Mouse (Mus musculus): ENCODE data around the gene Dpyd. TPM values are rescaled to one million over a fixed set of nuclear protein-coding genes. Genes with fewer than 3 reads are reported as not detected.

Dpyd gene
- polyA plus RNA-seq, 1 experiment from 2014 or later, result 4.7 TPM

DNA sequence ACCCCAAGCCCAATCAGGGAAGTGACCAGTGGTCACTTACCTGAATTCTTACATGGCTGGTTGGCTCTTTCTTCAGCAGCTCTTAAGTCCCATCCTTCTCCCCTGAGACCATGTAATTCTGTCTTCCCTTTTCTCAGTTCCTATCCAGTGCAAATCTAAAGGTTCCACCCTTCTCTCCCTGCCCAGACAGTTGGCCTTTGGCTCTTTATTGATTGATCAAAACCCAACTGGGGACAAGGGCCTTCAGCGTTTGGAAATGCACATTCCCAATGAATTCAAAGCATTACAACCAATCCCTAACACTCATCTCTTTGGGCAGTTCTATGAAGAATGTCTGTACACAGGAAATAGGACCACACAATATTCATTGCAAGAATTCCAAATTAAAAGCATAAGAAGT lies 251.0 kb downstream of the Dpyd start:
- no peak overlapping the region for H3K27ac ChIP-seq (ENCODE audit: low read depth, low read length)
- H3K36me3 ChIP-seq (ENCODE audit: control insufficient read depth, insufficient read depth, low read length), result no peaks in the 10 kb centered on the region
- no peak overlapping the region for H3K9ac ChIP-seq (ENCODE audit: low read length)
- no peak overlapping the region for H3K4me2 ChIP-seq (ENCODE audit: low read depth)
- H3K27me3 ChIP-seq (ENCODE audit: control insufficient read depth, insufficient read depth, low read length), result no peaks in the 10 kb centered on the region
- no peak for DNase-seq (ENCODE audit: low spot score)
- H3K9me3 ChIP-seq (ENCODE audit: control insufficient read depth, low read length), result no peaks in the 10 kb centered on the region
- no peak for ATAC-seq (ENCODE audit: insufficient read depth, low FRiP score, low TSS enrichment)
- WGBS, result 91% methylated on average over 1 of the region's 1 CpGs
- no peaks in the 10 kb centered on the region for H3K4me1 ChIP-seq (ENCODE audit: control insufficient read depth, insufficient read depth, low read length)
- no peak overlapping the region for H3K4me3 ChIP-seq (ENCODE audit: low read depth, low read length)

DNA sequence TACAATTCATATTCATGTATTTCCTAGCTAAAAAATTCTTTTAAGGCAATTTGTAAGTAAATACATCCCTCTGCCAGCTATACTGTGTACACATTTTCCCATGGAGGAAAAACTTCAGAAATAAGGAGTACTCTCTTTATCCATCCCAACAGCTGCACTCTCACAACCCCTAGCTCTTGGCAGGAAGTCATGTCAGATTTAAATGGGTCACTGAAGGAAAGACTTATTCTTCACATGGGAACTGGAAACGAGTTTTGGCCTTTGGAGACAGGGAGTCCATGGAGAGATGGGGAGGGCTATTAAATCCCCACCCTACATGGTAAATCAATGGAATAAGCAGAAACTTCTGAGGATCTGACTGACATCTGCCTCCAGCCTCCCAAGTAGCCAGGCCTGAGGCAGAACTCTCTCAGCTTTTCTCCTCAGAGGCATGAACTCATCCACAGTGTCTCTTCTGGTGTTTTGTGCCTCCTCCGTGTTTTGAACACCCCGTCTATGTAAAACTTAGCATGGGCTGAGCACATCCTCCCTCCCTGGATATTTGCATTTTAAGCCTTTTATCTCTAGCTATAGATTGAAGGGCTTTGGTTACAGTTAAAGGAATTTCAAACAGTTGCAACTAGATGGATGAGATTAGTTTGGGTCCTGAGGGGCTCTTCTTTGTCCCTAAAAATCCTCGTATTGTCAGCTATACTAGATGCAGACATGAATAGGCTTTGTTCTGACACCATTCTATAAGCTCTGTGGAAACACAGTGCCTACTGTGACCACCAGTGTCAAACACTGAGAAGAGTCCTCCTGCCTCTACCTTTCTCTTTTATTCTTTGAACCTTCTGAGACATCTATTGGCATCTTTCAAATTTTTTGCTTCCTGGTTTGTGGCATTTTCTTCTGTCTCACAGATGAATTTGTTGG lies 288.9 kb downstream of the Dpyd start:
- ATAC-seq (ENCODE audit: insufficient read depth, low FRiP score, low TSS enrichment), result no peak
- 47% methylated on average over 4 of the region's 4 CpGs for WGBS

DNA sequence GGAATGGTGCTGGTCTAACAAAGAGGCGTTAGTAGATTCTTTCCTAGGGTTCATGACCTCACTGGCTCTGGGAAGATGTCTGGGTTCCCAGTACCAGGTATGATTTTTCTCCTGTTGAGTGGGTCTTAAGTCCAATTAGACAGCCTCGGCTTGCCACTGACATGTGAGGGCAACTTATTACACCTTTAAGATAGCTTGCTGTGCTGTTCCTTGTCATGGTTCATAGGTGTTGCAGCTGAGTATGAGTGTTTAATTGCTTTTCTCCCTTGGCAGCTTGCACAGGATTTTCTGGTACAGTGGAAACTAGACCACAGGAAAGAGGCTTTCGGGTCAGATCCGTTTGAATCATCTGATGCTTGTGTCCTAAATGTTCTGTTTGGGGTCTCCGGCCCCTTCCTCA lies 290.8 kb downstream of the Dpyd start:
- Histone ChIP-seq H3K27ac (ENCODE audit: low read depth, low read length) (no peak overlapping the region), H3K9ac (ENCODE audit: low read length) (no peak overlapping the region), H3K27me3 (ENCODE audit: control insufficient read depth, insufficient read depth, low read length) (no peaks in the 10 kb centered on the region), H3K36me3 (ENCODE audit: control insufficient read depth, insufficient read depth, low read length) (no peaks in the 10 kb centered on the region), H3K4me2 (ENCODE audit: low read depth) (no peak overlapping the region), H3K4me1 (ENCODE audit: control insufficient read depth, insufficient read depth, low read length) (no peaks in the 10 kb centered on the region), H3K9me3 (ENCODE audit: control insufficient read depth, low read length) (no peaks in the 10 kb centered on the region), H3K4me3 (ENCODE audit: low read depth, low read length) (no peak overlapping the region)
- 86% methylated on average over 5 of the region's 5 CpGs for WGBS
- DNase-seq (ENCODE audit: low spot score), result no peak
- ATAC-seq (ENCODE audit: insufficient read depth, low FRiP score, low TSS enrichment), result no peak

More for the DNA sequence above, 288.9 kb downstream of the Dpyd start:
- H3K4me2 ChIP-seq (ENCODE audit: low read depth), result no peak overlapping the region
- H3K9me3 ChIP-seq (ENCODE audit: control insufficient read depth, low read length), result no peaks in the 10 kb centered on the region
- no peak overlapping the region for H3K27ac ChIP-seq (ENCODE audit: low read depth, low read length)
- H3K9ac ChIP-seq (ENCODE audit: low read length), result no peak overlapping the region
- H3K36me3 ChIP-seq (ENCODE audit: control insufficient read depth, insufficient read depth, low read length), result no peaks in the 10 kb centered on the region
- no peaks in the 10 kb centered on the region for H3K4me1 ChIP-seq (ENCODE audit: control insufficient read depth, insufficient read depth, low read length)
- no peak overlapping the region for H3K4me3 ChIP-seq (ENCODE audit: low read depth, low read length)
- no peak for DNase-seq (ENCODE audit: low spot score)
- H3K27me3 ChIP-seq (ENCODE audit: control insufficient read depth, insufficient read depth, low read length), result no peaks in the 10 kb centered on the region

DNA sequence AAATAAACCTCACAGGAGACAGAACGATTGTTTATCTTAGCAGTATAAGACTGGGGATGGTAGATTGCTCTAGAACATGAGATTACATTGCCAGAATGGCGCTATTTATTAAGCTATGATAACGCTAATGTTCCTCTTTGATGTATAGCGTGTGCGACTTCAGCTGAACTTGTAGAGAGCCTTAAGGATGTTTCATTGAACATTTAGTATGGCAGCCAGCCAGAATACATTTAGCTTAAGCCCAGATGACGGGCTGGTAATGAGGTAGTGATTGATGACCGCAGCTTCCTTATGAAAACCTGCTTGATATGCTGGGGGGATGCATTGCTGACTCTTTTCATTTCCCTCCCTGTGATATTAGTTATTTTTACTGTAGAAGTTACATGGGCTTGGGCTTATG lies 293.5 kb downstream of the Dpyd start:
- Histone ChIP-seq H3K27me3 (ENCODE audit: control insufficient read depth, insufficient read depth, low read length) (no peaks in the 10 kb centered on the region), H3K9me3 (ENCODE audit: control insufficient read depth, low read length) (no peaks in the 10 kb centered on the region), H3K4me3 (ENCODE audit: low read depth, low read length) (no peak overlapping the region), H3K4me2 (ENCODE audit: low read depth) (no peak overlapping the region), H3K9ac (ENCODE audit: low read length) (no peak overlapping the region), H3K36me3 (ENCODE audit: control insufficient read depth, insufficient read depth, low read length) (no peaks in the 10 kb centered on the region), H3K4me1 (ENCODE audit: control insufficient read depth, insufficient read depth, low read length) (no peaks in the 10 kb centered on the region), H3K27ac (ENCODE audit: low read depth, low read length) (no peak overlapping the region)
- no peak for DNase-seq (ENCODE audit: low spot score)
- ATAC-seq (ENCODE audit: insufficient read depth, low FRiP score, low TSS enrichment), result no peak
- 76% methylated on average over 7 of the region's 7 CpGs for WGBS

DNA sequence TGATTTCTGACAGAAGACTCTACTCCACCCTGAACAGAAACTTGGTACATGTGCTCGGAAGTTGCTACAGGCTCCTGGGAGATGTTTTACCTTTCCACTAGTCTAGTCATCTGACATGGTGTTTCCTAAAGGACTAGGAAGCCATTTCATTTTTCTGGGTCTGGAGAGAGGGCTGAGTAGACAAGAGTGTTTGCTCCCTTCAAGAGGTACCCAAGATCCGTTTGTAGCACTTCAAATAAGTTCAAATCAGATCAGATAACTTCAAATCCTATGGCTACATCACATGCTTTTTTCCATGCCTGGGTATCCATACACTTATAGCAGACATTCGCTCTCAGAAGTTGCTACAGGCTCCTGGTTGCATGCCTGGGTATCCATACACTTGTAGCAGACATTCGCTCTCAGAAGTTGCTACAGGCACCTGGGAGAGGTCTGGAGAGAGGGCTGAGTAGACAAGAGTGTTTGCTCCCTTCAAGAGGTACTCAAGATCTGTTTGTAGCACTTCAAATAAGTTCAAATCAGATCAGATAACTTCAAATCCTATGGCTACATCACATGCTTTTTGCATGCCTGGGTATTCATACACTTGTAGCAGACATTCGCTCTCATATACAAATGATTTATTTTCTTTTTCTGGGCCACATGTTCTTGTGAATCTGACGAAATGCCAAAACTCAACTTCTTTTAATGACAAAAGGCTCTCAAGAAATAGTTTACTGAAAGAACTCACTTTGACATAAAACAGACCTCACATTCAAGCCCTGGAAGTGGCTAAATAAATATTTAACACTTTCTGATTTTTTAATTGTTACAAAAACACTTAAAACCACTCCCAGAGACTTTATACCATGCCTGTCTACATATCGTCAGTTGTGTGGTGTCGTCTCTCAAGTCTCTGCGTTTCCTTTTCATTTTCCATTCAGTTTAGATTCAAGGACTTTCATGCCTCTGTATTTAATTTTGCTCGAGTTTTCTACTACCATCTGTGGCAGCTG lies 307.5 kb downstream of the Dpyd start:
- Histone ChIP-seq H3K4me3 (ENCODE audit: low read depth, low read length) (no peak overlapping the region), H3K4me2 (ENCODE audit: low read depth) (no peak overlapping the region), H3K9ac (ENCODE audit: low read length) (no peak overlapping the region), H3K4me1 (ENCODE audit: control insufficient read depth, insufficient read depth, low read length) (no peaks in the 10 kb centered on the region), H3K9me3 (ENCODE audit: control insufficient read depth, low read length) (no peaks in the 10 kb centered on the region), H3K27me3 (ENCODE audit: control insufficient read depth, insufficient read depth, low read length) (no peaks in the 10 kb centered on the region), H3K27ac (ENCODE audit: low read depth, low read length) (no peak overlapping the region), H3K36me3 (ENCODE audit: control insufficient read depth, insufficient read depth, low read length) (no peaks in the 10 kb centered on the region)
- no peak for DNase-seq (ENCODE audit: low spot score)
- ATAC-seq (ENCODE audit: insufficient read depth, low FRiP score, low TSS enrichment), result no peak
- 85% methylated on average over 10 of the region's 10 CpGs for WGBS

DNA sequence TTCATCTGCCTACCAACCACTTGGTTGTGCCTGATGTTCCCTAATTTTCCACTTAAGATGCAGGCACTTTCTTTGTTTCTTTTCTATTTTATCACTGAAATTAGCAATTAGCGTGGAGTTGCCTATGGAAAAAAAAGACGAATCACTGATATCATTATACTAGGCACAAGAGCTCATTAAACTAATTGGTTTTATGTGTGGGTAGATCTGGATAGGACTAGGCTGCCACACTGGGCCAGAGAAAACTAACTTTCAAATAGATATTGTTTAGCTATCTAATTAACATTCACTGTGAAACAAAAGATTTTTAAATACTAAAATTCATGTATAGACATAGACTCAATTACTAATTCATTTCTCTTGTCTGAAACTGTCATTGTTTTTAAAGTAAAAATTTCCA lies 313.9 kb downstream of the Dpyd start:
- Histone ChIP-seq H3K36me3 (ENCODE audit: control insufficient read depth, insufficient read depth, low read length) (no peaks in the 10 kb centered on the region), H3K4me1 (ENCODE audit: control insufficient read depth, insufficient read depth, low read length) (no peaks in the 10 kb centered on the region), H3K9ac (ENCODE audit: low read length) (no peak overlapping the region), H3K4me3 (ENCODE audit: low read depth, low read length) (no peak overlapping the region), H3K27me3 (ENCODE audit: control insufficient read depth, insufficient read depth, low read length) (no peaks in the 10 kb centered on the region), H3K4me2 (ENCODE audit: low read depth) (no peak overlapping the region), H3K27ac (ENCODE audit: low read depth, low read length) (no peak overlapping the region), H3K9me3 (ENCODE audit: control insufficient read depth, low read length) (no peaks in the 10 kb centered on the region)
- WGBS, result 89% methylated on average over 2 of the region's 2 CpGs
- DNase-seq (ENCODE audit: low spot score), result no peak
- no peak for ATAC-seq (ENCODE audit: insufficient read depth, low FRiP score, low TSS enrichment)

DNA sequence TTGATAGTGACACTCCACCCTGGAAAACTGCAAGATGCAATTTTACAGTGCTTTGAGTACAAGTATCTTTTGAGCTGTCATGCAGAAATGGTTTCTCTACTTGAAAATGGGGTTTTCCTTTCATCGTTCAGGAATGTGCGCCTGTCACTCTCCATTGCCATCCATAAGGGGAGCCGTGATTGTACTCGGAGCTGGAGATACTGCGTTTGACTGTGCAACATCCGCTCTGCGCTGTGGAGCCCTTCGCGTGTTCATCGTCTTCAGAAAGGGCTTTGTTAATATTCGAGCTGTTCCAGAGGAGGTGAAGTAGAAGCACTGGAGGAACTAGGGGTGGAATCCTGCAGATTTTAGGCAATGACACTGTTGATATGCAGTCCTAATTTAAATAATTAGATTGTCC lies 337.1 kb downstream of the Dpyd start:
- no peaks in the 10 kb centered on the region for H3K27me3 ChIP-seq (ENCODE audit: control insufficient read depth, insufficient read depth, low read length)
- H3K4me2 ChIP-seq (ENCODE audit: low read depth), result no peak overlapping the region
- H3K9ac ChIP-seq (ENCODE audit: low read length), result no peak overlapping the region
- H3K4me1 ChIP-seq (ENCODE audit: control insufficient read depth, insufficient read depth, low read length), result no peaks in the 10 kb centered on the region
- DNase-seq (ENCODE audit: low spot score) (no peak), ATAC-seq (ENCODE audit: insufficient read depth, low FRiP score, low TSS enrichment) (no peak)
- H3K9me3 ChIP-seq (ENCODE audit: control insufficient read depth, low read length), result no peaks in the 10 kb centered on the region
- WGBS, result 87% methylated on average over 11 of the region's 11 CpGs
- no peak overlapping the region for H3K27ac ChIP-seq (ENCODE audit: low read depth, low read length)
- H3K4me3 ChIP-seq (ENCODE audit: low read depth, low read length), result no peak overlapping the region
- H3K36me3 ChIP-seq (ENCODE audit: control insufficient read depth, insufficient read depth, low read length), result no peaks in the 10 kb centered on the region

DNA sequence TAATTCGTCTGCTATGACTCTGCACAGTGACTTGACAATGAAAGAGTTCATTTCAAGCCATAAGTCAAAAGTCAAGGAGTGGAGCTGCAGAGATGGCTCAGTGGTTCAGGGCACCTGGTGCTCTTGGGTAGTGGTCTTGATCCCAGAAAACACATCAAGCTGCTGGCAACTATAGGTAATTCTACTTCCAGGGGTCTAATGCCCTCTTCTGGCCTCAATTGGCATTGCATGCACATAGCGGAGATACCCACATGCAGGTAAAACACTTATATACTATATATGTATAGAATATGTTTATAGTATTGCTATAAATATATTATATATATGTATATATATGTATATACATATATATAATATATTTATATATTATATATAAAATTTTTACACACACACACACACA lies 429.4 kb downstream of the Dpyd start:
- Histone ChIP-seq H3K4me3 (ENCODE audit: low read depth, low read length) (no peak overlapping the region), H3K27me3 (ENCODE audit: control insufficient read depth, insufficient read depth, low read length) (no peaks in the 10 kb centered on the region), H3K9me3 (ENCODE audit: control insufficient read depth, low read length) (no peaks in the 10 kb centered on the region), H3K4me1 (ENCODE audit: control insufficient read depth, insufficient read depth, low read length) (no peaks in the 10 kb centered on the region), H3K9ac (ENCODE audit: low read length) (no peak overlapping the region), H3K4me2 (ENCODE audit: low read depth) (no peak overlapping the region), H3K36me3 (ENCODE audit: control insufficient read depth, insufficient read depth, low read length) (no peaks in the 10 kb centered on the region), H3K27ac (ENCODE audit: low read depth, low read length) (no peak overlapping the region)
- DNase-seq (ENCODE audit: low spot score), result no peak
- 86% methylated on average over 2 of the region's 2 CpGs for WGBS
- ATAC-seq (ENCODE audit: insufficient read depth, low FRiP score, low TSS enrichment), result no peak

Measured in neural tube, embryonic 11.5 days (tissue).